Mouse (Mus musculus) erythroblast, embryonic 14.5 days (primary cell): Measurements from ENCODE around the gene Hsp90ab1.

Experiments used
- GATA1 ChIP-seq: IDR thresholded peaks from 2 replicates; pipeline ENCODE4 v1.6.1; 2012; ENCODE audit warnings: low read length, inconsistent platforms, mixed read lengths
- TAL1 ChIP-seq: IDR thresholded peaks from 3 replicates; pipeline ENCODE4 v1.6.1; 2012; ENCODE audit warnings: low read length, inconsistent platforms, mixed read lengths

GRCm38 (mm10) chr17:45618941-45619385 lies 45.9 kb upstream of the Hsp90ab1 start:
- TF ChIP-seq GATA1 (no peak), TAL1 (no peak)
